Mouse (Mus musculus) embryo, embryonic 11.5 days (tissue): ENCODE results near the gene Hoxd12.

Experiments
- DNase-seq: peaks from one replicate; pipeline ENCODE4 v3.0.0-alpha.2; 2012; ENCODE audit warnings: low read depth, low spot score

Gene Hoxd12

DNA sequence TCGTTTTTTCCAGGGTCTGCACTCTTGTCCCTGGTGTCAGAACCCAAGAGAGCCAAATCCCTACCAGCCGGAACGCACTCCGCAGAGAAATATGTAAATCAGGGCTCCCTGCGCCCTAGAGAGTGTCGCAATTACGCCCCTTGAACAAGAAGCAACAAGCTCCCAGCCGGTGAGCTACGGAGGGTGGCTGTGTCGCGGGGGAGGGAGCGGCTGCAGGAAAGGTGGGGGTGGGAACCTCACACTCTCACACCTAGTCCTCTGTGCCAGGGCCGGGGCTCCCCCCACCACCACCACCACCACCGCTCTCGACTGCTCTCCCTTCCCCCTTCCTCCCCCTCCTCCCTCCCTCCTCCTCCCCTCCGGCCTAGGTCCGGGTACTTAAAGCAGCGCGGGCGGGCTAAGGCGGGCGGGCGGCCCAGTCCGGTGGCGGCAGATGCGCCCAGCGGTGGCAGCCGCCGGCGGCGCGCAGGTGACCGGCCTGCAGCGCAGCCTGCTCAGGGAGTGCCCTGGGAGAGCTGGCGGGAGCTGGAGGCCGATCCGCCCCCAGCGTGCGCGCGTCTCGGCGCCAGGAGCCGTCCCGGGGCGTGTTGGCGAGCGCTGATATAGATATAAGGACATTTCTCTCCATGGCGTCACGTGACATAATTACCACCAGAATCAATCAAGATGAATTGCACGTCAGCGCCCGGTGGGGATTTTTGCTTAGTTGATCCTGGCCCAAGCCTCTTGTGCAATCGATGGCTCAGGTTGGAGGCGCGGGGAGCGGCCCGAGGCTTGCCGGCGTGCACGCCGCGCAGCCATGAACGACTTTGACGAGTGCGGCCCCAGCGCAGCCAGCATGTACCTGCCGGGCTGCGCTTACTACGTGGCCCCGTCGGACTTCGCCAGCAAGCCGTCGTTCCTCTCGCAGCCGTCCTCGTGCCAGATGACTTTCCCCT, 7.0 kb downstream of the Hoxd12 start:
- DNase-seq: no peak

DNA sequence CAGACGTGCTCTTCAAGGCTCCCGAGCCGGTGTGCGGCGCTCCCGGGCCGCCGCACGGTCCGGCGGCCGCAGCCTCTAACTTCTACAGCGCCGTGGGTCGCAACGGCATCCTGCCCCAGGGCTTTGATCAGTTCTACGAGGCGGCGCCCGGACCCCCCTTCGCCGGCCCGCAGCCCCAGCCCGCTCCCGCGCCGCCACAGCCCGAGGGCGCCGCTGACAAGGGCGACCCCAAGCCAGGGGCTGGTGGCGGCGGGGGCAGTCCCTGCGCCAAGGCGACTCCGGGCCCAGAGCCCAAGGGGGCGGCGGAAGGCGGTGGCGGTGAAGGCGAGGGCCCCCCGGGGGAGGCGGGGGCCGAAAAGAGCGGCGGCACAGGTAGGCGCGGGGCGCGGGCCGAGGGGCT, 8.0 kb downstream of the Hoxd12 start:
- DNase-seq: no peak

DNA sequence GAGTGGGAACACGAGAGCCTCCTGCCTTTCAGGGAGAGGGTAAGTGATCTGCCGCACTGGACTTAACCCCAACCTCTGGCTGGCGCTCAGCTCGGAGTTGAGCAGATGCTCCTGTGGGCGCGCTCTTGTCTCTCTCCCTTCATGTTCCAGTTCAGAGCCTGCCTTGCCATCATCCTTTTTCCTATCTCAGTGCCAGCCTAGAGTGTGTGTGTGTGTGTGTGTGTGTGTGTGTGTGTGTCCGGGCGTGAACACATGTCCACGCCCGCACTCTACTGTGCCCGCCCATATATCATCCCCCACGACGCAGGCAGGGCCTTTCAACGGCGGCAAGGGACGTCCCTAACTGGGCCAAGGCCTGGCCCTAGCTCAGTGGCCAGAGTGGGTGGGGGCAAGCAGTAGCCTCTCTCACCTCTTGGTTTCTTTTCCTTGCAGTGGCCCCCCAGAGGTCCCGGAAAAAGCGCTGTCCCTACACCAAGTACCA, 8.7 kb downstream of the Hoxd12 start:
- no peak for DNase-seq

DNA sequence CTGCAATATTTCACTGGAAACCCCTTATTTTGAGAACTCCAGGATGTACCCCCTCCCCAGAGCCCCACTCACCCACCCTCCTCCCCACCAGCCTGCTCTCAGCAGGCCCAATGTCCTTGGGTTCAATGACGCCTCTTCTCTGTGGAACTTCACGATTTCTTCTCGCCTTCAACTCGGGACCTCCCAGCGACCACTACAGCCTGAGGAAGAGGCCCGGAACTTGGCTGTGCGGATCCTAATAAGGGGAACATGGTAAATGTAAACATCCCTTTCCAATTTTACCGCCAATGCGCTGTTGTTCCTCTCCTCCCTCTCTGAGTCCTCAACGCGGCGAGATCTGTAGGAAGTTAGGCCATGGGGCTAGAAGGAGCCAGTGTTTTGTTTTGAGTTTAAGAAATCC, 9.3 kb downstream of the Hoxd12 start:
- no peak for DNase-seq

DNA sequence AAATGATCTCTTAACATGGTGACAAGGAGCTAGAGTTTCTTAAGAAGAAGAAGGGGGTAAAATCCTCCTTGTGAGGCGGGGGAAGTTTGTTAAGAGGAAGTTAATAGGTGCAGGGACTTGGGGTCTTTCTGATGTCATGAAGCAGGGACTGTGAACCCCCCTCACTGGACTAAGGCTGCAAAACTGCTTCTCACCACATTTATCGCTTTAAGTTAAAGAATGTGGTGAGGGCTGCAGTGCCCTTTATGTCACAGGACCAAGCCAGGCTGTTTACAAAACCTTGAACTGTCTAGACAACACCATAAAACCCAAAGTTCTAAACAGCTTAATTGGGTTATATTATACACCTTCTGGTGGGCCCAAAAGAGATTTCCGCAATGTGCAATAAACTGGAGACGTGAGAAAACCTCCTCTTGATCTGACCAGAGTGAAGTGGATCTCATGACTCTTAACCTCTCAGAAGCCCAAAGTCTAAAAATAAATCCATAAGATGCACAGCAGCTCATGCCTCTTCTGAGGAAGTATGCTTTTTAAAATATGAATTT, 10.3 kb downstream of the Hoxd12 start:
- DNase-seq: no peak

DNA sequence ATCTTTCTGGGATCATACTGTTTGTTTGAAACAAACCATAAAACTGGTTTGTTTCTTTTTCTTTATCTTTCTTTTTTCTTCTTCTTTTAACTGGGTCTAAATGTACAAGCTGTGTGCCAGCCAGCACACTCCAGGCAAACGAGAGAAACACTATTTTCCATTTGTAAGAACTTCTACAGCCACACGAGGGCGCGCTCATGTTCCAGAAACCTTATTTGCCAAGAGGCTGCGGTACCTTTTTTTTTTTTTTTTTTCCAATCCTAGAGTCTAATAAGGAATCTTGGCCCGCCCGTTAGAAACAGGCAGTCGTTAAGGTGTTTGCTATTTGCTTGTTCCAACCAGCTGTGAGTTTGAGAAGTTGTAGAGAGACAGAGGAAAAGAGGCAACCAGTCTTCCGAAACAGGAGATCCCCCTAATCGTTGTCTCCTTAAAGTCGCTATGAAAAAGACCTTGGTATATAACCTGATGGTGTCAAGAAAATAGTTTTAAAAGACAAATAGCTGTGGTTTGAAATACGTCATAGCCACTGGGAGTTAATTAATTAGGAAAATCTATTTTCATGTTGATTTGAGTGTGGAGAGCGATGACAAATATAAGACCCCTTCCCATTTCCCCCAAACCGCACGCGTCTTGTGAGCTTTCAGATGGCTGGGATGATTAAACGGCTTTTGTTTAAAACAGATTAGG, 11.6 kb downstream of the Hoxd12 start:
- peak; percentile 78 for DNase-seq

DNA sequence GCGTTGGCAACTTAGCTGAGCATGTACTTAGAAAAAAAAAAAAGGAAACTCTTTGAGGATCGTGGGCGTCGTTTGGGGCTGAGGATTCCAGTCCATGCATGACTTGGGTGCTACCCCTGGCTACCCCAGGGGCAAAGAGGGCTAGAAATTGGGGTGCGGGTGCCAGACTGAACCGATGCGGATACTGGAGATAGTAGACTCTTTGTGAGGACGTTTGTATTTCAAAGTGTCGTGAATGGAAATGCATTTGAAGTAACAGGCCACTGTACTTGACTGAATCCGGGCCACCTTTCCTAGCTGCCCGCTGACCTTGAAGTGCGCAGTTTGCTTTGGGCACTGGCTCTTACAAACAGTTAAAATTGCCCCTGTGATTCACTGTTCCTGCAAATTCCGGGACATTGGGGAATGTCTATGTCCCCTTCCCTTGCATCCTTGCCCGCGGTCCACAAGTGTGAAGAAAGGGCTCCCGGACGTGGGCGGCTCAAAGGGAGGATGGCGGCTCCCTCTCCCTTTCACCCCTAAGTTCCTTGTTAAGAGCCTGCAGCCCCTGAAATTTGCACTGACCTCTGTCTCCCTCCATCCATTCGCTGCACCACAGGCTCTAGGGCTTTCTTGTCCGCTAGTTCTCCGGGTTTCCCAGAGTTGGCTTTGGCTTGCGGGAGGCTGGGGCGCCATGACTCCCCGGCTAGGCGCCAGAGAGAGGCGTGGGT, 12.3 kb downstream of the Hoxd12 start:
- no peak for DNase-seq

DNA sequence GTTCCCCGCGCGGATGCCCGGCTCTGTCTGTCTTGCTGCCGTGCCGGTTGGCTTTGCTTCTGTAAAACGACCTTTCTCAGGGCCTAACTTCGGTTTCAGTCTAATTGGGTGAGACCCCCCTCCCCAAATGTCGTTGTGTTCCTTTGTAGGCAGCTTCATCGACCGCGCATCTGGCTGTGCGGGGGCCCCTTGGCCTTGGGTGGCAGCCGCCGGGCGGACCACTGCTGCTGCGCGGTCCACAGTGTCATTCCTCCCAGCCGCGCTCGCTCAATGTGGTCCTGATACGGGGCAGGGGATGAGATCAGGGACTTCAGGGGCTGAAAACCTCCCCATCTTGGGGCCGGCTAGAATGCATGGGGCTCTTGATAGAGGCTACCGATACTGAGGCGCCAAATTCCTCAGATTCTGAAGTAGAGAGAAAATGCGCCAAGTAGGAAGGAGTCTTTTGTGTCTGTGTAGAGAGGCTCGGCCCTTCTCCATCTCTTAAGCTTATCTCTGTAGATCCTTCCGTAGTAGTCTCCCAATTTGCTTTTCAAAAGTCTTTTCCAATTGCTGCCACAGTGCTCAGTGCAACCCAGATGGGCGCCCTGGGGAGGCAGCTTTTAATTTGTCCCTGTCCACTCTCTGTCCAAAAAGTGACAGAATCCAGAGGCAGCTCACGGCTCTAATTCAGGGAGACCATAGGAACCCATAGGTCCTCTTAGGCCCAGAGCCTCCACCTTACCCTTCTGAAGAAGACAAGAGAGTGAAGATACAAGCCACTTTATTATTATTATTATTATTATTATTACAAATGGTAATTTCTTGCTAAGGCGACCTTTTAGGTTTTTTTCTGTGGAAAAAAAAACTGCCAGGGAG, 13.1 kb downstream of the Hoxd12 start:
- no peak for DNase-seq

DNA sequence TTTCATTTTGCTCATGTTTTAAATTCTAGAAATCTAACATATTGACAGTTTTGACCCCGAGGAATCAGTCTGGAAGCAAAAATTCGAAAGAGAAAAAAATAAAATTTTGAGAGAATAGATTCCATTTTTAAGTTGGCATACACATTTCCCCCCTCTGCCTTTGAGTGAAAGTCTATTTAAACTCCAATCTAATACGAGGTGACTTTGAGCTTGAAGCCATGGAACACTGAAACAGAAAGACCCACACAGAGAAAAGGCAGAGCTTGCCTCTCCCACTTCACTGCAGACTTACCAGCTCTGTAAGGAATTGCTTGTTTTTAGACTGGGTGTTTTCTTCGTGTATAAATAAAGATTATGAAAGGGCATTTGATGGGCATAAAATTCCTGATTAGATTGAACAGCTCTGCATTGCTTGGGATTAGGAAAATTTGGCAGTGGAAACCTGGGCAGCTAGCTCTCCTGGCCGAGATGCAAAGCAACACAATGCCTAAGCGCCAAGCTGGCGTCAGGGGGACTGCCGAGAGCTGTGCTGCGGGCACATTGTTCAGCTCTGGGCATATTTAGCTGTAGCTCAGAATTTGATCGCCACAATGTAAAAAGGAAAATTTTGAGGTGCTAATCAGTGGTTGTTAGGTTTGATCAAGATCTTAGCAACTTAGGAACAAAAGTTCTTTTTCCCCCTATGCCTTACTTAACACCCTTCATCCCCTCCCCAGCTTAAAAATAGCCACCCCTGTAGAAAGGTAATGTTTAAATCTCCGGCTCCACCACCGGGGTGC, 14.2 kb downstream of the Hoxd12 start:
- no peak for DNase-seq

DNA sequence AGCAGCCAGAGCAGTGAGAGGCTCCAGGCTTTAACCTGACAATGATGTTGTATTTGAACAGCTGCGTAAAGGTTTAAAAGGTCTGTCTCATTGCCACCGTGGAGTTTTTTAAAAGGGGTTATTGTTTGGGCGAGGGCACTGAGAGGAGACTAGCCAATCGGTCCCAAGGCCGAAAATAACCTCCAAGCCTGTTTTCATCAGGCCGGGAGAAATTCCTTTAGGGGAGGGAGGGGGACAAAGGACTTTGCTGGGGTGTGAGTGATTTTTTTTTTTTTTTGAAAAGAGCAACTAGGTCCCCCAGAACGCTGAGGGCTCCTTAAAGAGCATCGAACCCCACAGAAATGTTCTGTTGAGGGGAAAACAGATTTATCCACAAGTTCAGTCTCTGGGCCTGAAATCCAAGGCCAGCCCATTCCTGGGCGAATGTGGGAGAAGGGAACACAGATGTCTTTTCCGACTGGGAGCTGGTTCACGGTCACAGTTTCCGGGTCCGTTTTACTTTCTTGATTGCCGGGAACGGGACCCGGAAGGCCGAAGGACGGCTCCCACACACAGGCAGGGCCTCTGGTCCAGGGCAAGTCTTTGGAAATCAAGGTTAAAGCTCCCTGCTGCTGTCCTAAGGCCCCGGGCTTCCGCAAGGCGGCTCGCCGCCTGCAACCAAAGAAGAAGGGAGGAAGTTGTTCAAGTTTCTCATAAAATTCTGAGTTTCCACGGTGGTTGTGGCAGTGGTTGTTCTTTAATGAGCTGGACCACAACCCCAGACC, 14.9 kb downstream of the Hoxd12 start:
- no peak for DNase-seq

DNA sequence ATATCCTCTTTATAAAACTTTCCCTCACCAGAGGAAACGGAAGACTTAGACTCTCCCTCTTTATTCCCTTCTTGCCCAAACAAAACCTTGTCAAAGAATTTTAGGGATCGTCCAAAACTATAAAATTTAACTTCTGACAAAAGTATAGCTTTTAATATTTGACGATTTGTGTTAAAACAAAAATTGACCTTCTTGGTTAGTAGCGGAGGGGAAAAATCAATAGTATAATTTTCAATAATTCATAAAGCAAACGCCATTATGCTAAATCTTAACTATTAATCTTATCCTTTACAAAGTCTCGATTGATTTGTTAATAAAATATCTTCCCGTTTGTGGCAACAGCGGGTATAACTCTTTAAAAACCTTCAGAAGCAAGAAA, 15.5 kb downstream of the Hoxd12 start:
- DNase-seq: no peak

DNA sequence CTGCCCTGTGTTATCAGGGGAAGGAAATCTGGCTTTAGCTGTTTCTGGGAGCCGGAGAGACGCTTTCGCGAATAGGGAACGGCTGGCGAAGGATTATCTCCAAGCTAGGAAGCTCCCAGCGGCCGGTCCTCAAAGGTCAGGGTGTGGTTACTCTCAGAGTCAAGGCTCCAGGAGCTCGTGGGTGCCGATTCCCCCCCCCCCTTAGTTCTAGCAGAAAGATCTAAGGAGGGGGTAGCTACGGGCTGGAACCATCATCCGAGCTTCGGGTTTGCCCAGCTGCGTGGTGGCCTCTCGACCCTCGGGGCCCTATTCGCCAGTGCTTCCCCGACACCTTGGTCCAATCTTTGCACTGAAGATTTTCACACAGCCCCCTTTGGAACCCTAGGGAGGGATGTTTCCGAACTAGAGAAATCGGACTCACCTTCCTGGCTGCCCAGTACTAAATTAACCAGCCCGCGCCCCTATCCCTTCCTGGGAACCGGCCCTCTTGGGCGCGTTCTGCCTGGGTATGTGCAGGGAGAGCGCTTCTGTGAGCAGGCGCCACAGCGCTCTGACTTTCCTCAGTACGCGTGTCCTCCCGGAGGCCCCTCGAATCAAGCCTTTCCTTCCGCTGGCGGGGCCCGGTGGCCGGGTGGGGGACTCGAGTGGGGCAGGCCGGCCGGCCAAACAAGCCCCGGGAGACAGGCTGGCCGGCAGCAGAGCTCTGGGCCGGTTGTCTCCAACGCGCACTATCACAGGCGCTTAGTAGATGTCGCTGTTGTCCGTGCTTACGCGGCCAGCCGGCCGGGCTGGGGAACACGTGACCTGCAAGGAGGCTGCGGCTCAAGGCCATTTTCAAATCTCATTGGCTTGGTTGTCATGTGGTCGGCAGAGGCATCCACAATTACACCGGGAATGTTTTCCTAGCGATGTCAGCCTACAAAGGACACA, 16.5 kb downstream of the Hoxd12 start, which contains the start of gene Hoxd10:
Gene Hoxd10, plus strand, starts transcription at position 903 of the 930 bp plus-strand sequence.
- peak; percentile 82 for DNase-seq

DNA sequence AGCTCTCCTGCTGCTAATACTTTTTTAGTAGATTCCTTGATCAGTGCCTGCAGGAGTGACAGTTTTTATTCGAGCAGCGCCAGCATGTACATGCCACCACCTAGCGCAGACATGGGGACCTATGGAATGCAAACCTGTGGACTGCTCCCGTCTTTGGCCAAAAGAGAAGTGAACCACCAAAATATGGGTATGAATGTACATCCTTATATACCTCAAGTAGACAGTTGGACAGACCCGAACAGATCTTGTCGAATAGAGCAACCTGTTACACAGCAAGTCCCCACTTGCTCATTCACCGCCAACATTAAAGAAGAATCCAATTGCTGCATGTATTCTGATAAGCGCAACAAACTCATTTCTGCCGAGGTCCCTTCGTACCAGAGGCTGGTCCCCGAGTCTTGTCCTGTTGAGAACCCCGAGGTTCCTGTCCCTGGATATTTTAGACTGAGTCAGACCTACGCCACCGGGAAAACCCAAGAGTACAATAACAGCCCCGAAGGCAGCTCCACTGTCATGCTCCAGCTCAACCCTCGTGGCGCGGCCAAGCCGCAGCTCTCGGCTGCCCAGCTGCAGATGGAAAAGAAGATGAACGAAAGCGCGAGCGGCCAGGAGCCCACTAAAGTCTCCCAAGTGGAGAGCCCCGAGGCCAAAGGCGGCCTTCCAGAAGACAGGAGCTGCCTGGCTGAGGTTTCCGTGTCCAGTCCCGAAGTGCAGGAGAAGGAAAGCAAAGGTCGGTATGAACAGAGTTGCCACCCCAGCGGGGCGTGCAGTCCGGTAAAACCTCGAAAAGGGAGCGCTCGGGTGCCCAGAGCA, 17.4 kb downstream of the Hoxd12 start:
- DNase-seq: no peak

DNA sequence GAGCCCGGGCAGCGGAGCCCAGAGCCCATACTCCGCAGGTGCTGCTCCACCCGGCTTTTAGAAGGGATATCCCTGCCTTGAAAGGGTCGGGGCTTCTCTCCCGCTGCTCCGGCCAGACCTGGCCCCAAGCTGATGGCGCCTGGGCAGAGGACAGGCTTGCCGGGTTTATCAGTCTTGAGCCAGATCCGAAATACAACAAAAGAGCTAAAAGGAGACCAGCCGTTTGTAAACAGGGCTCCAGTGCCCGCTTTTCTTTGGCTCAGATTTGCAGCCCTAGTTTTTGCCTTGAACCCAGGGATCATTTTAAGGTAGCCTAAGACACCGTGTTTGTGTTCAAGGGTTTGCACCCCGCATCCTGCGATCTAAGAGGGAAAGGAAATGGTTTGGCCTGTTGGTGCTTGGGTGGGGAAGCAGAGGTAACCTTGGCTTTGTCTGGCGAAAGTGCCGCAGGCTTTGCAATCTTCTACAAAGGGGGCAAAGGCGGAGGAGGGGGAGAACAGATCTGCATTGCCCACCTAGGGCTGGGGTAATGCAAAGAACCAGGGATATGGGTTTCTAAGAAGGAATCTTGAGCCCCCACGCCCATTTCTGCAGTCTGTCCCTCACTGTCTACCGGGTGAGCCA, 18.1 kb downstream of the Hoxd12 start:
- DNase-seq: no peak

DNA sequence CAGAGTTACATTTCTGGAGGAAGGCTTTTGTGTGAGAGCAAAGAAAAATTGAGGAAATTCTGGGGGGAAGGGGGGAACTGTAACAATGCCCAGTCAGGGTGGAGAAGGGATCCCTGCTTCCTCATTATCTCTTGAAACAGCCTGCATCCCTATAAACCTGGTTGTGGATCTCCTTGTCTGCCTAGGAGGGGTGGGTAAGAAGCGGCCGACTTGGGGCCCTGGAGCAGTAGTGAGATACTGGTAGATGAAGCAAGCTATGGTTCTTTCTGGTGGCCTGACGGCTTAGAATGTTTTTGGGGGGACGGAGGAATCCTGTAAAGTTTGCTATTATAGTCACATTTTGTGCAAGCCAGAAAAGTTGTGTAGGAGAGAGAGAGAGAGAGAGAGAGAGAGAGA, 18.6 kb downstream of the Hoxd12 start:
- no peak for DNase-seq

DNA sequence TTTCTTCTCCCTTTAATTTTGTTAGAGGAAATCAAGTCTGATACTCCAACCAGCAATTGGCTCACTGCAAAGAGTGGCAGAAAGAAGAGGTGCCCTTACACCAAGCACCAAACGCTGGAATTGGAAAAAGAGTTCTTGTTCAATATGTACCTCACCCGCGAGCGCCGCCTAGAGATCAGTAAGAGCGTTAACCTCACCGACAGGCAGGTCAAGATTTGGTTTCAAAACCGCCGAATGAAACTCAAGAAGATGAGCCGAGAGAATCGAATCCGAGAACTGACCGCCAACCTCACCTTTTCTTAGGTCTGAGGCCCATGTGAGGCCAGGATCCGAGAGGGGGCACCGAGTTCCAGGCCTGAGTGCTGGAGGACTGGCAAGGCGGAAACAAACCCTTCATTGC, 19.3 kb downstream of the Hoxd12 start:
- DNase-seq: no peak

DNA sequence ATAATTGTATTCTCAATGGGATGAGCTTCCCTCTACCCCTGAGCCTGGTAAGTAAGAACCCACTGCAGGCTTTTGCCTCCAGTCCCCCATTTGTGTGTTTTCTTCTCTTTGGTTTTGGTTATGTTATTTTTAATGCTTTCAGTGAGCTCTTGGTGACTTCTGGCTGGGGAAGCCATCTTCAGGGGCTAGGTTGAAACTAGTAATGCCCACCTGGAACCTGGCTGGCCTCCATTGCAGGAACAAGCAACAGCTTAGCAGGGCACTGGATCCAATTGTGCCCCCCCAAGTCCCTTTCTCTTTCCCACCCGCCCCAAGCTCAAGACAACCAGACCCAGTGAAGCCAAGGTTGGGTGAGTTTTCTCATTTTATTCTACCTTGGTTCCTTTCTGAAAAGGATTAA, 20.6 kb downstream of the Hoxd12 start:
- DNase-seq: no peak
